Mouse (Mus musculus) cerebellum, adult 11 months (tissue): ENCODE results near the gene Pkd2l1.

ENCODE experiments used
- DNase-seq: peaks from one replicate; pipeline ENCODE4 v3.0.0; 2022

The Pkd2l1 gene

GRCm38 (mm10) chr19:44192342-44192741 lies at the start of gene Pkd2l1:
Gene Pkd2l1 (minus strand): TSS chr19:44192442.
- no peak for DNase-seq

DNA sequence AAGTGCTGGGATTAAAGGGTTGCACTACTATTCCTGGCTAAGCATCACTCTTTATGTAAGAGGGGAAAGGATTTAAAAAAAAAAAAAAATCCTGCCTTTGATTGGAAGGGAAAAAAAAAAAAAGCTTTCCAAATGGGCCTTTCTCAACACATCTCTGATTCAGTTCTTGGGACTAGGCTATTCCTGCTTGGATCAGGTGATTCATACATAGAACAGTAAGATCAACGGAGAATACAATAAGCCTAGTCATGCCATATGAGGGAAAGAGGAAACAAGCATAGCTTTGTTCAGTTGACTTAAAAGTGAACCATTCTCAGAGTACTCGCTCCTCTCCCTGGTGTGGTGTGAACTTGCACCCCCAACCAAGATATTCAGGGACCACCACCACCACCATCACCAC lies 46.7 kb upstream of the Pkd2l1 start:
- DNase-seq, result no peak

DNA sequence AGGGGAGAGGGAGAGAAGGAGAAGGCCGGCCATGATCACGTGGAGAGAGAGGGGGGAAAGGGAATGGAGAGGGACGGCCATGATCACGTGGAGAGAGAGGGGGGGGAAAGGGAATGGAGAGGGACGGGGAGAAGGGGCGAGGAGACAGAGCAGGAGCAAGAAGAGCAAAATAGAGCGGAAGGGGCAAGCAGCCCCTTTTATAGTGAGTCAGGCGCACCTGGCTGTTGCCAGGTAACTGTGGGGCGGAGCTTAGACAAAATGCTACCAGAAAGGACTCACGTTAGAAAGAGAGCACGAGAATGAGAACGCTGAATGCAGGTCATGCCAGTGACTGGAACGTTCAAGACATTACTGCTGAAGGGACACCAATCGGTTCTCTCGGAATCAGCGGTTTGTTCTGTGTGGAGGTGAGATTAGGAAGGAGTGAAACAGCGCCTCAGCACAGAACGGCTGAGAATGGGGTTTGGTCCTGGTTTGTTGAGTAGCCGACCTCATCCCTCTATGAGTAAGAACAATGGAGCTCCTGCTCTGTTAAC lies 45.3 kb upstream of the Pkd2l1 start:
- DNase-seq, result no peak

GRCm38 (mm10) chr19:44231608-44232151 lies 39.4 kb upstream of the Pkd2l1 start:
- DNase-seq, result no peak

DNA sequence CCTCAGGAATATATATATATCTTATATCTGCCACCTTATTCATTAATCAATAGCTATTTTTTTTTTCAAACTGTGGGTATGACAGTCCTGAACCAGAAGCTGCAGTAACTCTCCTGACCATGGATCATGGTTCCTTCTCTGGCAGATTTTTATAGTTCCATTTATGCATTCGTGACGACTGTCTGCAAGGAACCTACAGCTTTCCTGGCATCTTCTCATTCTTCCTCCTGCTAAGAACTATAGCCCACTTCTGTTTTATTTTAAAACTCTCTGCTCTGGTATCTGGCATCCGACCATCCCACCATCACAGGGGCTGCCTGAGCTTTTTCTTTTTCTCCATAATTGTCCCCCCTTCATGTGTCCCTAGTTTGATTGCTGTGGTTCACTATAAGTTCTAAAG lies 38.0 kb upstream of the Pkd2l1 start:
- no peak for DNase-seq

GRCm38 (mm10) chr19:44229776-44230175 lies 37.5 kb upstream of the Pkd2l1 start:
- no peak for DNase-seq

GRCm38 (mm10) chr19:44225728-44226127 lies 33.5 kb upstream of the Pkd2l1 start:
- DNase-seq, result no peak

DNA sequence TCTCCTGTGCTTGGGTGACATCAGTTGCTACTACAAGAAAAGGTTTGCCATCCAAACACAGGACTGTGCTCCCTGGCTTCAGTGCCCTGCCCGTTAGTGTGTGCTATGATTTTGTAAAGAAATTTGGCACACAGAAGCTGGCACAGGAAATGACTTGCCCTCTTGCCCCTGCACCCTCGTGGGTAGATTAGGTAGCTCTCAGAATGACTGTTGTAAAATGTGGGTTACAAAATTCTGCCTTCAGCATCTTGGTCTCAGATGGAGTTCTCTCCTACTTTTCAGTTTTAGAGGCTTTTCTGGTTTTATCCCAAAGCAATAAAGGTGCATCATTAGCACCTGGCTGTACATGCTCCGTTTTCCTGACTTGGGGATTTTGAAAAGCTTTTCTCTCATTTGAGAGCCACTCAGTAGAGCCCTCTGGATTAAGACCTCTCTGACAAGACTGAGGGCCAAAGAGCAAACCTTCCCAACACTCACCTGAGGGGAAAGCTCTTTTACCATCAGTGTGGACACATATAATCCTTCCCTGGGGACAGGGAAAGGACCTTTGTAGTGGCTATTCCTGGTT lies 25.8 kb upstream of the Pkd2l1 start:
- no peak for DNase-seq

- no peak for DNase-seq
Measured at GRCm38 (mm10) chr19:44215255-44215654, 23.0 kb upstream of the Pkd2l1 start.

DNA sequence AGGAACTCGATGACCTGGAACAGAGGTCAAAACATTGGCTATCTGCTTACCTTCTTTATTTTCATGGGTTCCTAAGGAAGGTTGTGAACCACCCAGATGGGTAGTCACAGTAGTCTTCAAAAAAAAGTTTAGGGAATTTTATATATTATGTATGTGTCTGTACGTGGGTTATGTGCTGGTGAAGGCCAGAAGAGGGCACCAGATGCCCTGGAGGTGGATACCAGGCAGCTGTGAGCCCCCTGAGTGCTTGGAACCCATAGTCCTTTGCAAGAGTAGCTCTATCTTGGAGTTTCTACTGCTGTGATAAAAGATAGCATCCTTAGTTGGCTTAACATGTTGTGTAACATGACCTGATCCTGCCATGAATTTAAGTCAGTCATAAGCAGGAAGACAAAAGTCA lies 14.8 kb upstream of the Pkd2l1 start:
- DNase-seq, result no peak

DNA sequence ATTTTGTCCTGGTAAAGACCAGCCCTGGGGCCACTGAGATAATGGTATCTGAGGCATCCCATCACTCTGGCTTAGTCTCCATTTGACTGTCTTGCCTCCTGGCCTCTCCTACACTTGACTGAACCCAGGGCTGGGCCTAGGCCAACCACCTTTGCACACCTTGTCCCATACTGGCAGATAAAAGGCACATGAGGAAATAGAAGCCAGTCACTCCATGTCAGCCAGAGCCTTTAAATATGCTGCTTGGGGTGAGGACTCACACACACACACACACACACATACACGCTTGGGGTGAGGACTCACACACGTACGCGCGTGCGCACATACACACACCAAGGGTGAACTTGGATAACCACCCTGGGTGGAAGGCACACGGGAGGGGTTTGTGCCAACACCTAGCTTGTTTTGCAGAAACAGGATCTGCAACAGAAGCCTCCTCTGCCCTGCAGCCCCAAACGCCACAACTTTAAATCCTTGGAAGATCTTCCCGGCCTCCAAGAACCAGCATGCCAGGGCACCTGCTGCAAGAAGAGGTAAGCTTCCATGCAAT lies 10.8 kb upstream of the Pkd2l1 start, which contains the start of gene Scd3:
TSS of gene Scd3 (plus strand) at position 255 of the 550 bp plus-strand sequence.
- DNase-seq, result no peak

DNA sequence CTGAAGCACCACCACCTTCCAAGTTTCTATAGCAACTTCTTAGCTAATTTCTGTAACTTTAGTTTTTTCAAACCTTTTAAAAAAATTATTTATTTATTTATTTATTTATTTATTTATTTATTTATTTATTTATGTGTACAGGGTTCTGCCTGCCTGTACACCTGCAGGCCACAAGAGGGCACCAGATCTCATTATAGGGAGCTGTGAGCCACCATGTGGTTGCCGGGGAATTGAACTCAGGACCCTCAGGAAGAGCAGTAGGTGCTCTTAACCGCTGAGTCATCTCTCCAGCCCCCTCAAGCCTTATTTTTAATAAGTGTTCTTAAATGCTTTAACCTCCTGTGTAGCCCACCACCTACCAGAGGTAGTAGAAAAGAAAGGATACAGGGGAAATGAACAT lies 6.7 kb upstream of the Pkd2l1 start:
- no peak for DNase-seq

- DNase-seq, result no peak
Measured at GRCm38 (mm10) chr19:44198494-44198893, 6.3 kb upstream of the Pkd2l1 start.

- DNase-seq, result no peak
Measured at GRCm38 (mm10) chr19:44197053-44197852, 5.0 kb upstream of the Pkd2l1 start.

- DNase-seq, result peak; percentile 67
Measured at GRCm38 (mm10) chr19:44195138-44195537, 2.9 kb upstream of the Pkd2l1 start.

GRCm38 (mm10) chr19:44193906-44194305 lies 1.7 kb upstream of the Pkd2l1 start:
- no peak for DNase-seq

- no peak for DNase-seq
Measured at GRCm38 (mm10) chr19:44189056-44189455, 3.2 kb downstream of the Pkd2l1 start.

DNA sequence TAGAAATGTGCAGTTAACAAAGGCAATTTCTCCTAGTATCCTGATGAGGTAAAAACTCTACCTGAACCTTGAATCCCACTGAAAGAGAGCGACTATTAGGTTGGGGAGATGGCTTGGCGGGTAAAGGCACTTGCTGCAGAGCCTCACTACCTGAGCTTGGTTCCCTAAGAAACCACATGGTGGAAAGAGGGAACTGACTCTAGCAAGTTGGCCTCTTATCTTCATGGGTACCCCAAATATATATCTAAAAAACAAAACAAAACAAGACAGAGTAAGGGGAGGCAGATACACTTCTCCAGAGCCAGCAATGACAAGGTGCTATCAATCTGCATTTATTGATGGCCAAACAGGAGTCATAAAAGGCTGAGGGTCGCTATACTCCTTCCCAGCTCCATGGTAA lies 8.3 kb downstream of the Pkd2l1 start:
- no peak for DNase-seq

- no peak for DNase-seq
Measured at GRCm38 (mm10) chr19:44180502-44180901, 11.7 kb downstream of the Pkd2l1 start.

DNA sequence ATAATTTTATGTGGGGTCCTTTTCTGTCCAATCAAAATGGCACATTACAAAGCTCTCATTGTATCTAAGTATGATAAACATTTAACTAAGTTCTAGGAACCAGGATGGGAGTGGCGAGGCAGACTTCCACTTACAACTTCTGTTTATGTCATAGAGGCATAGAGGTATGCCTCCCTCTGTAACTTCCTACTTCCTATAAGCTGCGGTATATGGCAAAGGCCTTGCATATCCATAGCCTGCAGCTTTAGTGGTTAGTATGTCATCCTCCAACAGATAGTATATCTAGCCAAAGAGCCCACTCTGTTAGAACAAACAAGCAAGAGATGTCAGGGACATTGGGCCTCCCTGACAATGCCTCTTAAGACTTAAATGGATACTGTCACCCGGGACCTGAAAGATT lies 15.5 kb downstream of the Pkd2l1 start:
- DNase-seq, result no peak

GRCm38 (mm10) chr19:44174835-44175234 lies 17.4 kb downstream of the Pkd2l1 start:
- DNase-seq, result no peak

DNA sequence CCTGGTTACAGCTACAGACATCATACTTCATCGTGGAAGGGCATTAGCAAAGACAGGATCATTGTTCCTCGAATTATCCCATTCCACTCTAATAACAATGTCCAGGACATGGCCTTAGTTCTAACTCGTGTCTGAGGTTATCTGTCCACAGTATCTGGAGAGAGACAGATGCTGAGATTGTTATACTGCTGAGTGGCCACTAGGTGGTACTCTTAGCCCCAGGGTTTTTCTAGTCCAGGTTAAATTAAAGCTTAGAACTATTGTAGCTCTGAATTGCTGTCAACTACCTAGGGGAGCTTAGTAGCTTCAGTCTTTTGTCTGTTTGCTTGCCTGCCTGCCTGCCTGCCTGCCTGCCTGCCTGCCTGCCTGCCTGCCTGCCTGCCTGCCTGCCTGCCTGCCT lies 30.7 kb downstream of the Pkd2l1 start:
- no peak for DNase-seq

GRCm38 (mm10) chr19:44159386-44159785 lies 32.9 kb downstream of the Pkd2l1 start:
- DNase-seq, result no peak

GRCm38 (mm10) chr19:44157005-44157404 lies 35.2 kb downstream of the Pkd2l1 start:
- DNase-seq, result no peak
